Mouse (Mus musculus): ENCODE data around the gene Zc3h15.
"Not testable (repeated sequence)": the region's sequence is repeated elsewhere in the genome, so short reads cannot be mapped to it uniquely, and the experiment has no call there.

The Zc3h15 gene

GRCm38 (mm10) chr2:83644276-83645252 lies at the start of gene Zc3h15:
Gene Zc3h15, plus strand, starts transcription at chr2:83644435.
- DNase-seq (ENCODE audit: low spot score), result peak; percentile 94

GRCm38 (mm10) chr2:83620558-83621367 lies 23.5 kb upstream of the Zc3h15 start:
- DNase-seq (ENCODE audit: low spot score), result no peak

GRCm38 (mm10) chr2:83621511-83621910 lies 22.7 kb upstream of the Zc3h15 start:
- DNase-seq (ENCODE audit: low spot score), result no peak

GRCm38 (mm10) chr2:83622792-83623191 lies 21.4 kb upstream of the Zc3h15 start:
- DNase-seq (ENCODE audit: low spot score), result no peak

GRCm38 (mm10) chr2:83624045-83624444 lies 20.2 kb upstream of the Zc3h15 start:
- DNase-seq (ENCODE audit: low spot score), result no peak

GRCm38 (mm10) chr2:83625226-83626108 lies 18.8 kb upstream of the Zc3h15 start:
- peak; percentile 72 for DNase-seq (ENCODE audit: low spot score)

- no peak for DNase-seq (ENCODE audit: low spot score)
Observed at GRCm38 (mm10) chr2:83626881-83627280, 17.4 kb upstream of the Zc3h15 start.

- no peak for DNase-seq (ENCODE audit: low spot score)
Observed at GRCm38 (mm10) chr2:83627495-83627894, 16.7 kb upstream of the Zc3h15 start.

GRCm38 (mm10) chr2:83627932-83628331 lies 16.3 kb upstream of the Zc3h15 start:
- DNase-seq (ENCODE audit: low spot score), result no peak

- no peak for DNase-seq (ENCODE audit: low spot score)
Observed at GRCm38 (mm10) chr2:83641993-83642392, 2.2 kb upstream of the Zc3h15 start.

GRCm38 (mm10) chr2:83648916-83649315 lies 4.7 kb downstream of the Zc3h15 start:
- DNase-seq (ENCODE audit: low spot score), result no peak

GRCm38 (mm10) chr2:83652606-83653005 lies 8.4 kb downstream of the Zc3h15 start:
- no peak for DNase-seq (ENCODE audit: low spot score)

- no peak for DNase-seq (ENCODE audit: low spot score)
Observed at GRCm38 (mm10) chr2:83659279-83659678, 15.0 kb downstream of the Zc3h15 start.

- DNase-seq (ENCODE audit: low spot score), result no peak
Observed at GRCm38 (mm10) chr2:83660114-83660513, 15.9 kb downstream of the Zc3h15 start.

- no peak for DNase-seq (ENCODE audit: low spot score)
Observed at GRCm38 (mm10) chr2:83661351-83661750, 17.1 kb downstream of the Zc3h15 start.

GRCm38 (mm10) chr2:83665051-83665450 lies 20.8 kb downstream of the Zc3h15 start:
- DNase-seq (ENCODE audit: low spot score), result not testable (repeated sequence)

- no peak for DNase-seq (ENCODE audit: low spot score)
Observed at GRCm38 (mm10) chr2:83667430-83667829, 23.2 kb downstream of the Zc3h15 start.

GRCm38 (mm10) chr2:83668052-83668451 lies 23.8 kb downstream of the Zc3h15 start:
- DNase-seq (ENCODE audit: low spot score), result no peak

GRCm38 (mm10) chr2:83669988-83670387 lies 25.8 kb downstream of the Zc3h15 start:
- DNase-seq (ENCODE audit: low spot score), result no peak

GRCm38 (mm10) chr2:83671843-83672242 lies 27.6 kb downstream of the Zc3h15 start:
- no peak for DNase-seq (ENCODE audit: low spot score)

- no peak for DNase-seq (ENCODE audit: low spot score)
Observed at GRCm38 (mm10) chr2:83673067-83673466, 28.8 kb downstream of the Zc3h15 start.

- DNase-seq (ENCODE audit: low spot score), result no peak
Observed at GRCm38 (mm10) chr2:83673843-83674242, 29.6 kb downstream of the Zc3h15 start.
